Mouse (Mus musculus): ENCODE measurements at regions not wholly inside any gene's neighbourhood (a gene's known extent, or its start where the extent isn't known, plus 50 kb on each side); places are given as distances from the start of the nearest gene placed in this dataset.

DNA sequence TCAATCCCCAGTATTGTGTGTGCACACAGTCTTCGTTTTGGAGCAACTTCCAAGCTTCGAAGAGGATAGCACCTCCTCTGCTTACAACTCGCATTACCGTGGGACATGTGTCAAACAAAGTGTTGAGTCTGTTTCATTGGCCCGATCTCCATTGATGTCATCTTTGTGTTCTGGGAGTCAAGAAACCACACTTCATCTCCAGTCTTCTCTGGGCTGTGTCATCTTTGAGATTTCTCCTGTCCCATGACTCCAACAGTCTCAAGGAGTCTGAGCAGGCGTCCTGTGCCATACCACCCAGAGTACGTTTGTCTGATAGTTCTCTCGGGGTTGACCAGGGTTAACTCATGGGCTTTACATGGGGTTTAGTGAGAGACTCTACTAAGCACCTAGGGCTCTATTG, 67.8 kb upstream of the Cpsf6 start:
- peak; percentile 96 for DNase-seq (ENCODE audit: low spot score)

- peak; percentile 97 for DNase-seq (ENCODE audit: low spot score)
These were observed 67.4 kb upstream of the Cpsf6 start for GRCm38 (mm10) chr10:117447206-117447605.

DNA sequence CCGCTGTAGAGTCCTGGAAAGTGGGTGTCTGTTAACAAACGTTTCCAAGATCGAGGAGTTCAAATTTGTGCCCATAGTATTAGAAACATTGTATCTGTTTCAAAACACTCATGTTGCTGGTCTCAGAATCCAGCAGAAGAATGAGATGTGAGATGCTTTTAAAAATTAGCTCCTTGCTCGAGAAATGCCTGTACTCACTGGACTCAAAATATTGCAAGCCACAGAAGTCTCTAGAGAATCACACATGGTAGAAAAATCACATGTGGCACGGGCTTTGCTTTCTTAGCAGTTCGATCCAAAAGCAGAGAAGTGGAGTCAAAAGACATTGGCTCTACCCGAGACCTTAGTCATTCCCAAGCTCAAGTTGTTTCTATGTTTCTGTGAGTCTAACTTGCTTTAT, 67.0 kb upstream of the Cpsf6 start:
- peak; percentile 96 for DNase-seq (ENCODE audit: low spot score)

- peak; percentile 92 for DNase-seq (ENCODE audit: low spot score)
These were observed 66.1 kb upstream of the Cpsf6 start for GRCm38 (mm10) chr10:117445801-117446490.

DNA sequence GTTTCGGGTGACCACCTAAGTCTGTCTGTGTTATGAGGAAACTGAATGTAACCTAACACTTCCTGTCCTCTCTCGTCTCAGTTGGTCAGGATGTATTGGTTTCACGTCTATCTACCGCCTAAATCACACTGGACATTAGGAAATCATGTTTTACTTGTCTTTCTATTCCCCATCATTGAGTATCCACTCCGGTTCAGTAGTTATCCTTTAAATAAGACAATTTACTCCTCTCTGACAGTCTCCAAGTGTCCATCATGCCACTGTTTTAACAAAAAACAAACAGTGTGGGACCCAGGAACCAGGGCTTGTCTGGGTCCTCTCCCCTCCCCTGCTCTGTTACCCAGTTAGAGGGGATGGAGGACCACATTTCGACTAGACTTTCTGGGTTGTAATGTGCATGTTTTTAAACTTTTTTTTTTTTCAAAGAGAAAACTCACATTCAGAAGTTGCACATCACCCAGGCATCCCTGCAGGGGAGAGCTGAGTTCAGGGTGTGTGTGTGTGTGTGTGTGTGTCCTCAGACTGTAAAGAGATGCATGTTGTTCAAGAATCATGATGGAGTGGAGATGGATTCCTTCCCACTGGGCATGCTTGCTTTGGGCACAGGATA, 65.5 kb upstream of the Cpsf6 start:
- peak; percentile 95 for DNase-seq (ENCODE audit: low spot score)

DNA sequence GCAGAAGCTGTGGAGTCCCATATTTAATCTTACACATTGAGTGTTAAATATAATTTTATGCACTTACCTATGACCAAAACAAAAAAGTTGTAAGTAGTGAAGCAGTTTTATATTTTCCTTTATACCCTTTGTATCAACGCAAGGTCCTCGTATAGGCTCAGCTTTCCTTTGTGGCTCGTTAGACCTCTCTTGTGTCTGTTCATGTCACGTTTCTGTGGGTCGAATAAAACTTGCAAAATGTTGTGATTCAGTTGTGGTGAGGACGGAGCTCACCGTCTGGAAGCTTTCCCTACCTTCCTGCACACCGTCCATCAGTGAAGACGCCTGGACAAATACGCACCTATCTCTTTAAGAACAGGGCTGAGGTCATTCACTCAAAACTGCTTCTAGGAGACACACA, 64.9 kb upstream of the Cpsf6 start:
- peak; percentile 94 for DNase-seq (ENCODE audit: low spot score)

- DNase-seq (ENCODE audit: low spot score) = peak; percentile 95
These were observed 63.9 kb upstream of the Cpsf6 start for GRCm38 (mm10) chr10:117443426-117444350.

- DNase-seq (ENCODE audit: low spot score) = peak; percentile 94
These were observed 62.4 kb upstream of the Cpsf6 start for GRCm38 (mm10) chr10:117441979-117442803.

DNA sequence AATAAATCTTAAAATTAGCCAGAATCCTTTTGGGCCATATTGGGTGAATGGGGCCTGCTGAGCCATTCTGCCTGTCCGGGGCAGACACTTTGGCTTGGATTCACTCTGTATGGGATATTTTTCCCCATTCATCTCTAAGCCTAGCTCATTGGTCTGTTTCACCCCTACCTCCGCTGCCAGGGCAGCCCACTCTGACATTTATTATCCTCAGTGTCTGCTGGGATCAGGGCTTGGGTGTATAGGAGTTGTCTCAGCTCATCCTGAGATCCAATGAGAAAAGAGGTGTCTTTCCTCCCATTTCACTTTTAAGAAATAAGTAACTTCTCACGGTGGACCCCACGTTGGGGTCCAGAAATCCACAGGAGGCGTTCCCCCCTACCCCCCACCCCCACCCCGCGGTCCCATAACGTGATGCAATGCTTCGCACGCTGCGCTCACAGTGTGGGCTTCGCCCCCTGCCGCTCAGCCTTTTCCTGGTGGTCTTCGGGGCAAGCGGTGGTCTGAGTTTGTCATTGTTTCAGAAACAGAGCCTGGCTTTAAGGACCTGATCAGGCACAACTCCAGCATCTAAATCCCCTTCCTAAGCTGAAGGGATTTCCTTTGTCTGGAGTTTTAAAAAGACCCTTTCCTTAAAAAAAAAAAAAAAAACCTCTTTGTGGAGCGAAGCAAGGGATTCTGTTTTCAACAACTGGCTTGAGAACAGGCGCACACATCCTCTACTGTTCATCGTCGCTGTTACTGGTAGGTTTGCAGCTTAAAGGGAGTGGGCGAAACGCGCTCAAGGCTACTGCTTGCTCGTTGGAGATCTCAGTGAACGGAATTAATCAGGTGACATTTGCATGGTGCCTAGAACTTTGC, 61.5 kb upstream of the Cpsf6 start:
- peak; percentile 92 for DNase-seq (ENCODE audit: low spot score)

DNA sequence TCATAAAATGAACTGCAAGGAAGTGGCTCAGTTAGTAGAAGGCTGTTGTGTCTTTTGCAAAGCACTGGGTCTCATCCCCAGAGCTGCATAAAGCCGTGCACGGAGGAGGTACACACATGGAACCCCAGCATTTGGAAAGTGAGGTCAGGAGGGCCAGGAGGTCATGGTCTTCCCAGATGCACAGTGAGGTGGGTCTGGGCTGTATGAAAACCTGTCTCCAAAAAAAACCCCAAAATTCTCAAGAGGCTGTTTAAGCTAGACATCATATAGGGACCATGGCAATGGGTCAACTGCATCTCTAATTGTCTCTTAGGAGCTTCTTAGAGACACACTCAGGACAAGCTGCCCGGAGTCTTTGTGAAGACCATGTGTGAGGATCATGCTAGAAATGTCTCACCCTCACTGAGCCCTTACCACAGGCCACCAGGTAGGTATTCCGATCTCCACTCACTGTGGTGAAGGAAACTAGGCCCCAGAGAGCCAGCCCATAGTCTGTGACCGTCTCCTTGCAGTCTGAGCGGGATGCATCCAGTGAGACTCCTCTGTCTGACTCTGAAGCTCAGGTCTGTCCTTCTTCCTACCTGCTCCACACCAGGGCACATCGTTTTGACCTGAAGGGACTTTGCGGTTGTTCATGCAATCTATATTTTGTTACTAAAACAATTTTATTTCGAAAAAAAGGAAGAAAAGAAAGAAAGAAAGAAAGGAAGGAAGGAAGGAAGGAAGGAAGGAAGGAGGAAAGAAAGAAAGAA, 60.6 kb upstream of the Cpsf6 start:
- peak; percentile 94 for DNase-seq (ENCODE audit: low spot score)

DNA sequence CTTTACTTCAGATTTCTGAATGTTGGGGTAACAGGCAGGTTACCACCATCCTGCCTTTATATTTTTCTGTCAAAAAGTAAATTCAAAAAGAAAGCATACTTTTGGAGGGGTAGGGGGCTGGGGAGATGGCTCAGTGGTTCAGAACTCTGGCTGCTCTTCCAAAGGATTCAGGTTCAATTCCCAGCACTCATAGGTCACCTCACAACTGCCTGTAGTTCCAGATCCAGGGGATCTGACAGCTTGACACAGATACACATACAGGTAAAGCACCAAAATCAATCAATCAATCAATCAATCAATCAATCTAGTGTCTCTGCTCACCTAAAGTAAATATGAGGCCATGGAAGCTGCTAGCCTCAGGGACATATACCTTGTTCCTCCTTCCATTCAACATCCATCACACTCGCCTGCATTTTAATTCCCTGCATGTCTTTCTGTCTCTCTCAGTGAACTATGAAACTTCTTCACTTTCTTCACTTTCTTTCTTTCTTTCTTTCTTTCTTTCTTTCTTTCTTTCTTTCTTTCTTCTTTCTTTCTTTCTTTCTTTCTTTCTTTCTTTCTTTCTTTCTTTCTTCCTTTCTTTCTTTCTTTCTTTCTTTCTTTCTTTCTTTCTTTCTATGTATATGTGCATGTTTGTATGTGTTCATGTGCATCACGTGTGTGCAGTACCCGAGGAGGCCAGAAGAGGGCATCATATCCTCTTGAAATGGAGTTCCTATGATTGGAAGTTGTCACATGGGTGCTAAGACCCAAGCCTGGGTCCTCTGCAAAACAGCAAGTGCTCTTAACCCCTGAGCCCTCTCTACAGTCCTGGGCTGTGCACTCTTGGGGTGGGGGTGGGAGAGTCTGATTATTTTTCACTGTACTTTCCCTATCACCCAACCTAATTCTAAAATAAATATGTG, 59.6 kb upstream of the Cpsf6 start:
- peak; percentile 91 for DNase-seq (ENCODE audit: low spot score)

- peak; percentile 94 for DNase-seq (ENCODE audit: low spot score)
These were observed 58.9 kb upstream of the Cpsf6 start for GRCm38 (mm10) chr10:117438614-117439193.

DNA sequence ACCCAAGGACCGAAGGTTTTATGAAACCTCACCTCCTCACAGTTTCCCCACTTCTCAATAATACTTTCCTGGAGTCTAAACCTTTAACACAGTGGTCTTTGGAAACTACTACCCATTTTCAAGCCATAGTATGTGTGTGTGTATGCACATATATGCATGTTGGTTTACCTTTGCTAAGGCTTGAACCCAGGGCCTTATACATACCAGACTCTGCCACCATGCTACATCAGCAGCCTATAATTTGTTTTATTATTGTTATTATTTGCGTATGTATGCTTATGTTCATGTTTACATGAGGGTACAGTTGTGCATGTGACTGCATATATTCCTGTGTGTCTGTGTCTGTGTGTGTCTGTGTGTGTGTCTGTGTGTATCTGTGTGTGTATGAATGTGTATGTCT, 58.2 kb upstream of the Cpsf6 start:
- DNase-seq (ENCODE audit: low spot score) = peak; percentile 94

DNA sequence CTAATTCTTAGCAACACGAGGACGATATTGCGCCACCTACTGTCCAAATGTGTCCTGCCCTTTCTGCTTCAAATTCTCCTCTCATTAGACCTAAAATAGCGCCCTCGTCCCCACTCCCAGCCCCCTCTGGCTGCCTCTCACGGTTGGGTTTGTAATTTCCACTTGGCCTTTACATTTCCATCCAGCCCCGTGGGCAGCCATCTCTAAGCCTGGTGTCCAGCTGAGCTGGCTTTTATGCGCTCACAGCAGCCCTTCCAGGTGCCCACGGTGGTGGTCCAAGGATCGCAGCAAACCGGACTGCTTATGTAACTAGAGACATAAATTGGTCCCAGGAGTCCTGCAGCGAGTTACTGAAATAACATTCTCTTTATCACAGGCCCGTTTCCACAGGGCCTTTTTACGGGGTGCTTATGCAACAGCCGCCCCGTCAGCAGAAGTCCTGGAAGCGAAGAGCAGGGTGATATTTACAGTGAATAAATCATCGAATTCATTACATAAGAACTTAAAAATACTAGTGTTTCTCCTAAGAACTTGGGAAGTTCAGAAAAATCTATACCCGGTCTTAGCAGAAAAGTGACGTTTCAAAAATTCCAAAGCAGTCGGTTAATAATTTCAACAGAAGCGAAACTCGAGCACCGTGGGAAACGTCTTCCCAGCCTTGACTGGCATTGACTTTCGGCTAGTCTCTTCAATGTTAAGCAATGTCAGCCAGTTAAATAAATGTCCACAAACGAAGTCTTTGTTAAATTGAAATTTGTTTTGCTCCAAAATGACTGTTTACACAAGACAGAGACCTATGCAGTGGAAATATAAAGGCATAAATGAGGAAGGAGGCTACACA, 57.3 kb upstream of the Cpsf6 start:
- no peak for DNase-seq (ENCODE audit: low spot score)

DNA sequence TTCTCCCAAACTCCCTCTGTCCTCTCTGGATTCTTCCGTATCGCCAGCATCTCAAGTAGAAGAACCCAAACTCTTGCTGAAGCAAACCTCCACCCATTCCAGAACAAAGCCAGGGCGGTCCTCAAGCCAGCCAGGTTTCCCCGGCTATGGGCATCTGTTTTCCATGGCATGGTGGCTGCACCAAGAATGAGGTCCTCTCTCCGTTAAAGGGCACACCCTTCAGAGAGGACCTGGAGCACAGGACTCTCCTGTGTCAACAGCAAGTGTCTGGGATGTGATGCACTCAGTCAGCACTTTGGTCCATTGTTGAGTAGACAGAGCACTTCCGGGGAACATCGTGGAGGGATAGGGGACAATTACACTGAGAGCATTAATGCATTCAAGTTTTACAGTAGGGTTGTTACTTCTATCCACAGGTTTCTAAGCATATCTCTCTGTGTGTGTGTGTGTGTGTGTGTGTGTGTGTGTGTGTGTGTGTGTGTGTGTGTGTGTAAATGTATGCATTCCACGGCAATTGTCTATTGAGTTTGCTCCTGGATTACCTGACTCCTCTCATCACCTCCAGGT, 56.6 kb upstream of the Cpsf6 start:
- DNase-seq (ENCODE audit: low spot score) = peak; percentile 95

DNA sequence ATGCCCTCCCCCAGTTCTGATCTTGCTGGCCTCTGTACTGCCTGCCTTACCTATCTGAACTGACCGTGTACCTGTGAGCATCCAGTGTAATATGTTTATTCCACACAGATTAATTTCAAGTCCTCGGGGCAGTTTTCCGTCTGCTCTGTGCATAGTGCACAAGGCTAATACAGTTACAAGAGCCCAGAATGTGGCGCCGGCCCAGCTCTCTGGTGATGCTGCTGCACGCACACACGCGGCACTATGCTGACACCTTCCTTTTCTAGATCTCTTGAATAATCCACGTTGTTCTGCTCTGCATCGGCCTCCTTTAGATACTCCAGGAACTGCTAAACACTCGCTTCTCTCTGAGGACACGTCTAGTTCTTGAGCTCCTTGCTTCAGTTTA, 55.9 kb upstream of the Cpsf6 start:
- no peak for DNase-seq (ENCODE audit: low spot score)

All from adipocyte (in vitro differentiated cells).